Mouse (Mus musculus) megakaryocyte, embryonic 14.5 days (primary cell): ENCODE data around the gene Il12rb1.

Source experiments
- FLI1 ChIP-seq: IDR thresholded peaks from 2 replicates; pipeline ENCODE4 v1.6.1; 2012; ENCODE audit warnings: low read length, inconsistent platforms, mixed read lengths
- GATA1 ChIP-seq: IDR thresholded peaks from 3 replicates; pipeline ENCODE4 v1.6.1; 2012; ENCODE audit warnings: mixed read lengths, low read length, inconsistent platforms, borderline replicate concordance

DNA sequence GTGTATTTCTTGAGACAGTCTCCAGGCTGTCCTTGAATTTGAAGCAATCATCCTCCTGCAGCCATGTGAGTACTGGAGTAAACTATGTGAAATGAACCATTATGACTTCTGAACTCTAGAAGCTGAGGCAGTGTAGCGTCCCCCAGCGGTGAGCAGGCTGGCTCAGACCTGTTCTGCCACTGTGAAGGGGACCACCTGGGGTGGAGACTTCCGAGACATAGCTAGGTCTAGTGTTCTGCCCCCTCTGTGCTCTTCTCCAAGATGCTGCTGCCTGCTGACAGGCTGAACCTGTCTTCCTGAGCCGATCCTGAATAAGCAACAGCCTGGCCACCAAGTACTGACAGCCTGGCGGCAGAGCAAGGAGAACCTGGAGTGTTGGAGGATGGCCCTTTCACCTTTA lies 36.9 kb downstream of the Il12rb1 start:
- TF ChIP-seq GATA1 = no peak
- TF ChIP-seq FLI1 = no peak
